Mouse (Mus musculus): ENCODE data around the gene Gm12830. TPM values are rescaled to one million over a fixed set of nuclear protein-coding genes. Genes with fewer than 3 reads are reported as not detected.

Gene Gm12830
- polyA plus RNA-seq, 1 experiment from 2014 or later = not detected

DNA sequence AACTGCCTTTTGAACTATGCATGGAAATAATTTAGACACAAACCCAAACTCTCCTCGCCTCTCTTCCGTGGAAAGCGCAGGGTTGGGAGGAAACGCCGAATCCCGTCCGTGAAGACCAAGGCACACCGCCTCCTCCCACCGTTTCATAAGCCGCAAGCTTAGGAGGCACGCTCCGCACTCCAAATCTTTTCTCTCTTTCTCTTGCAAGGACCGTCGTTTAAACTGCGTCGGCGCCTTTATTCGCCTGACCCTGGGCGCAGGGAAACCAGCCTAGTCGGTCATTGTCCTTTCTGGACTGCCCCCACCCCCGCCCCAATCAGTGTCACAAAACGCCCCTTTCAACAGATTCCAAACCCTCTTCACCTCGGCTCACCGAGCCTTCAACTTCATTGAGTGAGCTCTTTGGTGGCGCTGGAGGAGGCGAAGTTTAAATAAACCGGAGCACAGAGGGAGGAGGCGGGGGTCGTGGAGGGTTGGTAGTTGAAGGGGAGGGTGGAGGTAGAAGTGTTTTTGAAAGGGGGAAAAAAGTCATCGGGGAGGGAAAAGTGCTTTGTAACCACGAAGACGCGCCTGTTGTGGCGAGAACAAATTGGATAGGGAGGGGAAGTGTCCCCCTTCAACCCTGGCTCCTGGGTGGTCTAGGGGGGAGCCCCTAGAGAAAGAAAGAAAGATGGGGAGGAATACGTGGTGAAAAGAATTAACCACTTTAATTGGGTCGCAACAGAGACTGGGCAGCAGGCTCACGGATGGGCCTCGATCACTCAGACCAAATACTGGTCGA, 81.3 kb downstream of the Gm12830 start:
- H3K36me3 ChIP-seq (ENCODE audit: control insufficient read depth, insufficient read depth, low read length) = no peaks in the 10 kb centered on the region
- no peak overlapping the region for H3K27ac ChIP-seq (ENCODE audit: low read depth, low read length)
- no peak for ATAC-seq (replicated peaks; ENCODE audit: insufficient number of reproducible peaks, low FRiP score, low TSS enrichment)

DNA sequence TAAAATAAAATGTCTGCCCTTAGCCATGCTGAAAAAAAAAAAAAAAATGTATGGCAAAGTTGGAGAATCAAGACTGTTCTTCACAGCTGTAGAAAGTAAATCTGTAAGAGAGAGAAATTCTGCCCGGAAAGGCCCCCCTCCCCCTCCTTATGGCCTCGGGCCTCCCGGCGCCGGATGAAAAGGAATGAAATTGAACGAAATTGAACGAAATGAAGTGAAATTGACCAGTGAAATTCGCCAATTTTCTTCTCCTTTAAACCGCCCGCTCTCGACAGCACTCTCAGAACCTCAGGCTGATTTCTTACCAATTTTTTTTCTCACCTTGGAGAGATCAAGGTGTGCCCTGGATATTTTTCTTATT, 81.9 kb downstream of the Gm12830 start:
- no peak overlapping the region for H3K4me3 ChIP-seq (ENCODE audit: low read depth, low read length)
- H3K27ac ChIP-seq (ENCODE audit: low read depth, low read length) = no peak overlapping the region
- H3K4me1 ChIP-seq (ENCODE audit: control insufficient read depth, insufficient read depth, low read length) = no peaks in the 10 kb centered on the region; the same call in 1 of the 2 replicates
- H3K4me2 ChIP-seq = no peak overlapping the region
- no peak for ATAC-seq (replicated peaks; ENCODE audit: insufficient number of reproducible peaks, low FRiP score, low TSS enrichment)
- H3K9ac ChIP-seq (ENCODE audit: low read depth, low read length) = no peak overlapping the region
- 1% methylated on average over 11 of the region's 11 CpGs for WGBS (ENCODE audit: insufficient replicate concordance)
- H3K9me3 ChIP-seq (replicated peaks; ENCODE audit: control insufficient read depth, low read length) = no peaks in the 10 kb centered on the region
- no peaks in the 10 kb centered on the region for H3K36me3 ChIP-seq (ENCODE audit: control insufficient read depth, insufficient read depth, low read length)
- peaks cover 97% of the 10 kb centered on the region for H3K27me3 ChIP-seq (ENCODE audit: control insufficient read depth, insufficient read depth, low read length)

More for the DNA sequence above, 81.3 kb downstream of the Gm12830 start:
- Histone ChIP-seq H3K4me3 (ENCODE audit: low read depth, low read length) (no peak overlapping the region; the same call in 1 of the 2 replicates), H3K9me3 (replicated peaks; ENCODE audit: control insufficient read depth, low read length) (no peaks in the 10 kb centered on the region), H3K4me1 (ENCODE audit: control insufficient read depth, insufficient read depth, low read length) (no peaks in the 10 kb centered on the region; the same call in 1 of the 2 replicates), H3K4me2 (peak overlapping the region; percentile 46; the same call in 1 of the 2 replicates), H3K27me3 (ENCODE audit: control insufficient read depth, insufficient read depth, low read length) (peaks cover 97% of the 10 kb centered on the region), H3K9ac (ENCODE audit: low read depth, low read length) (no peak overlapping the region)
- WGBS (ENCODE audit: insufficient replicate concordance) = under 1% methylated on average over 39 of the region's 39 CpGs

DNA sequence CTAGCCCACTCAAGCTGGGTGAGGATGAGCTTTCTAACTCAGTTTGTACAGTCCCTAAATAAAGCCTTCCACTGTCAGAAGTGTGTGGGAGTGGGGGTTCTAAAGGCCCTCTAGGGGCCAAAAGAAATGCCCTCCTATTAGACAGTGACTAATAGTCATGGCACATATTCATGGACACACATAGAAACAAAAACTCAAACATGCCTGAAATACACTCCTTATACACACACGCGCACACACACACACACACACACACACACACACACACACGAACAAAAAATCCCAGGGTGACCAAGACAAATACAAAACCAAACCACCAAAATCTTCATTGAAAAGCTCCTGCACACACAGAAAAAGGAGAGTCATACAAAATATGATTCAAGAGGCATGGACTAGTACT, 84.0 kb downstream of the Gm12830 start:
- 55% methylated on average over 3 of the region's 3 CpGs for WGBS (ENCODE audit: insufficient replicate concordance)
- H3K27ac ChIP-seq (ENCODE audit: low read depth, low read length) = no peak overlapping the region
- no peak overlapping the region for H3K4me3 ChIP-seq (ENCODE audit: low read depth, low read length)
- H3K27me3 ChIP-seq (ENCODE audit: control insufficient read depth, insufficient read depth, low read length) = peaks cover 97% of the 10 kb centered on the region
- no peaks in the 10 kb centered on the region; the same call in 1 of the 2 replicates for H3K4me1 ChIP-seq (ENCODE audit: control insufficient read depth, insufficient read depth, low read length)
- ATAC-seq (replicated peaks; ENCODE audit: insufficient number of reproducible peaks, low FRiP score, low TSS enrichment) = no peak
- no peaks in the 10 kb centered on the region for H3K9me3 ChIP-seq (replicated peaks; ENCODE audit: control insufficient read depth, low read length)
- H3K4me2 ChIP-seq = no peak overlapping the region
- no peak overlapping the region for H3K9ac ChIP-seq (ENCODE audit: low read depth, low read length)
- no peaks in the 10 kb centered on the region for H3K36me3 ChIP-seq (ENCODE audit: control insufficient read depth, insufficient read depth, low read length)

Other genes starting within 250 kb of the Gm12830 start
- 0.14 and 0.17 TPM in 2 replicates for gene Foxd2, start 87.2 kb downstream of the Gm12830 start, polyA plus RNA-seq (2014; fragmentation: Nextera tagmentation; extraction: Ambion mirVana)
- gene Foxe3, start 104.3 kb downstream of the Gm12830 start, polyA plus RNA-seq (2014; fragmentation: Nextera tagmentation; extraction: Ambion mirVana) = not detected in 2 replicates
- 70.0 and 76.9 TPM in 2 replicates for gene Cmpk1, start 165.5 kb downstream of the Gm12830 start, polyA plus RNA-seq (2014; fragmentation: Nextera tagmentation; extraction: Ambion mirVana)
- gene Stil, start 178.4 kb downstream of the Gm12830 start, polyA plus RNA-seq (2014; fragmentation: Nextera tagmentation; extraction: Ambion mirVana) = 15.1 and 15.3 TPM in 2 replicates
- gene Tal1, start 234.7 kb downstream of the Gm12830 start, polyA plus RNA-seq (2014; fragmentation: Nextera tagmentation; extraction: Ambion mirVana) = 10.1 and 14.1 TPM in 2 replicates

Data from heart, embryonic 11.5 days (tissue).